Mouse (Mus musculus): ENCODE data around the gene Eya4.

The Eya4 gene

GRCm38 (mm10) chr10:23235405-23235804, 115.2 kb downstream of the Eya4 start:
- DNase-seq (ENCODE audit: extremely low read depth, low read depth, low spot score), result no peak

GRCm38 (mm10) chr10:23233425-23233824, 117.2 kb downstream of the Eya4 start:
- DNase-seq (ENCODE audit: extremely low read depth, low read depth, low spot score), result no peak

GRCm38 (mm10) chr10:23230863-23231262, 119.7 kb downstream of the Eya4 start:
- no peak for DNase-seq (ENCODE audit: extremely low read depth, low read depth, low spot score)

- no peak for DNase-seq (ENCODE audit: extremely low read depth, low read depth, low spot score)
Observed at GRCm38 (mm10) chr10:23223336-23223735, 127.2 kb downstream of the Eya4 start.

GRCm38 (mm10) chr10:23220432-23220831, 130.2 kb downstream of the Eya4 start:
- DNase-seq (ENCODE audit: extremely low read depth, low read depth, low spot score), result no peak

GRCm38 (mm10) chr10:23216815-23217214, 133.8 kb downstream of the Eya4 start:
- no peak for DNase-seq (ENCODE audit: extremely low read depth, low read depth, low spot score)

- no peak for DNase-seq (ENCODE audit: extremely low read depth, low read depth, low spot score)
Observed at GRCm38 (mm10) chr10:23211381-23211780, 139.2 kb downstream of the Eya4 start.

- peak; percentile 14 for DNase-seq (ENCODE audit: extremely low read depth, low read depth, low spot score)
Observed at GRCm38 (mm10) chr10:23203885-23204284, 146.7 kb downstream of the Eya4 start.

GRCm38 (mm10) chr10:23203144-23203838, 147.3 kb downstream of the Eya4 start:
- DNase-seq (ENCODE audit: extremely low read depth, low read depth, low spot score), result no peak

- DNase-seq (ENCODE audit: extremely low read depth, low read depth, low spot score), result no peak
Observed at GRCm38 (mm10) chr10:23202591-23202990, 148.0 kb downstream of the Eya4 start.

GRCm38 (mm10) chr10:23198251-23198650, 152.3 kb downstream of the Eya4 start:
- DNase-seq (ENCODE audit: extremely low read depth, low read depth, low spot score), result no peak

GRCm38 (mm10) chr10:23196336-23196735, 154.2 kb downstream of the Eya4 start:
- no peak for DNase-seq (ENCODE audit: extremely low read depth, low read depth, low spot score)

GRCm38 (mm10) chr10:23195337-23195736, 155.2 kb downstream of the Eya4 start:
- DNase-seq (ENCODE audit: extremely low read depth, low read depth, low spot score), result no peak

- no peak for DNase-seq (ENCODE audit: extremely low read depth, low read depth, low spot score)
Observed at GRCm38 (mm10) chr10:23189836-23190235, 160.8 kb downstream of the Eya4 start.

GRCm38 (mm10) chr10:23185391-23185790, 165.2 kb downstream of the Eya4 start:
- DNase-seq (ENCODE audit: extremely low read depth, low read depth, low spot score), result no peak

- DNase-seq (ENCODE audit: extremely low read depth, low read depth, low spot score), result no peak
Observed at GRCm38 (mm10) chr10:23181572-23182493, 168.8 kb downstream of the Eya4 start.

- DNase-seq (ENCODE audit: extremely low read depth, low read depth, low spot score), result no peak
Observed at GRCm38 (mm10) chr10:23179285-23179684, 171.3 kb downstream of the Eya4 start.

- DNase-seq (ENCODE audit: extremely low read depth, low read depth, low spot score), result no peak
Observed at GRCm38 (mm10) chr10:23177347-23178046, 173.1 kb downstream of the Eya4 start.

GRCm38 (mm10) chr10:23176666-23177346, 173.8 kb downstream of the Eya4 start:
- no peak for DNase-seq (ENCODE audit: extremely low read depth, low read depth, low spot score)

GRCm38 (mm10) chr10:23171541-23171940, 179.0 kb downstream of the Eya4 start:
- DNase-seq (ENCODE audit: extremely low read depth, low read depth, low spot score), result no peak

GRCm38 (mm10) chr10:23165089-23165642, 185.4 kb downstream of the Eya4 start:
- no peak for DNase-seq (ENCODE audit: extremely low read depth, low read depth, low spot score)
